Mouse (Mus musculus): ENCODE results near the gene March6. TPM values are rescaled to one million over a fixed set of nuclear protein-coding genes. Genes with fewer than 3 reads are reported as not detected.

March6 gene
- polyA plus RNA-seq (2012; rRNA removed) (27.4 and 30.9 TPM in 2 replicates), polyA plus RNA-seq (2014; fragmentation: Nextera tagmentation; extraction: Ambion mirVana) (30.6 and 35.7 TPM in 2 replicates)

DNA sequence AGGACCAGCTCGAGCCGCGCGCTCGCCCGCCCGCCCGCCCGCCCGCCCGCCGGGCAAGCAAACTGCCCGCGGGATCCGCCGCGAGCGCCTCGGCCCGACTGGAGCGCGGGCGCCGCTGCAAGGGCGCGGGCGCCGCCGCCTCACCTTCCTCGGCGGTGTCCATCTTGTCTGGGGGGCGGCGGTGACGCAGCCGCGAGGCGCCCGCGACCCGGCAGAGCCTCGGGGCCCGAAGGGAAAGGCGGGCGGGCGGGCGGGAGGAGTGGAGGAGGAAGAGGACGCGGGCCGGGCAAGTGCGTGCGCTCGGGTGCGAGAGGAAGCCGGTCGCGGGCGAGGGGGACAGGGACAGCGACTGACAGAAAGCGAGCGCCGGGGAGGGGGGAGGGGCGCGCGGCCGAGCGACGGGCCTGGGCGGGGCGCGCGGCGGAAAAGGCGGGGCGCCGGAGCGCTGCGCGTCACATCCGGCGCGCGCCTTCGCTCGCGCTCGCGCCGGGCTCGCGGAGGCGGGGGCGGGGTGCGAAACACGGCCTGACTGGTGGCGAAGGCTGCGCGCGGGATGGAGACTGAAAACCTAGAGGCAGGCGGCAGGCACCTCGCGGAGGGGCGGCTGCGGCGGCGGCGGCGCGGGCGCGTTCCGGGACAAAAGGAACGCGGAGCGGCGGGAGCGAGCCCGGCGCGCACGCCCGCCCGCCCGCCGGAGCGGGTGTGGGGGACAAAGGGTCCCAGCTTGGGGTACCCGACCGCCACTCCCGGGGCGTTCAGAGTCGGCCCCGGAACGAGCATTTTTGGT is at the start of gene March6:
Gene March6 (minus strand): TSS at position 395 of the 787 bp plus-strand sequence.
- peak; percentile 93 for ATAC-seq (ENCODE audit: low FRiP score, low read depth)

GRCm38 (mm10) chr15:31576076-31576475 is 45.2 kb upstream of the March6 start:
- Histone ChIP-seq H3K36me3 (ENCODE audit: control insufficient read depth, insufficient read depth, low read length) (no peaks in the 10 kb centered on the region), H3K27me3 (ENCODE audit: control insufficient read depth, insufficient read depth, low read length) (no peaks in the 10 kb centered on the region), H3K4me1 (ENCODE audit: control insufficient read depth, insufficient read depth, low read length) (peaks cover 13% of the 10 kb centered on the region), H3K9me3 (ENCODE audit: control insufficient read depth, low read length) (no peaks in the 10 kb centered on the region), H3K27ac (replicated peaks; ENCODE audit: low read depth, low read length) (no peak overlapping the region), H3K4me2 (replicated peaks; ENCODE audit: low read depth, low read length, severe bottlenecking) (no peak overlapping the region), H3K4me3 (replicated peaks; ENCODE audit: low read length) (no peak overlapping the region), H3K9ac (ENCODE audit: low read depth, low read length, severe bottlenecking) (no peak overlapping the region)
- DNase-seq (ENCODE audit: low spot score) (no peak), ATAC-seq (ENCODE audit: low FRiP score, low read depth) (no peak)
- no peak for TF ChIP-seq POLR2A (IDR thresholded peaks at IDR 0.05; ENCODE audit: borderline replicate concordance, extremely low read depth, insufficient read depth, insufficient read length)
- 78% methylated on average over 5 of the region's 5 CpGs for WGBS

More for the DNA sequence above, at the start of gene March6:
- H3K27me3 ChIP-seq (ENCODE audit: control insufficient read depth, insufficient read depth, low read length) = no peaks in the 10 kb centered on the region
- 3% methylated on average over 86 of the region's 132 CpGs for WGBS
- H3K36me3 ChIP-seq (ENCODE audit: control insufficient read depth, insufficient read depth, low read length) = peaks cover 4% of the 10 kb centered on the region; the same call in 1 of the 2 replicates
- peak; percentile 89 for DNase-seq (ENCODE audit: low spot score)
- H3K4me2 ChIP-seq (replicated peaks; ENCODE audit: low read depth, low read length, severe bottlenecking) = peak within 1 kb of the TSS; percentile 68
- peaks cover 5% of the 10 kb centered on the region; the same call in 1 of the 2 replicates for H3K9me3 ChIP-seq (ENCODE audit: control insufficient read depth, low read length)
- H3K4me1 ChIP-seq (ENCODE audit: control insufficient read depth, insufficient read depth, low read length) = peaks cover 6% of the 10 kb centered on the region
- peak; percentile 82; the same call in 1 of the 2 replicates for TF ChIP-seq POLR2A (IDR thresholded peaks at IDR 0.05; ENCODE audit: borderline replicate concordance, extremely low read depth, insufficient read depth, insufficient read length)
- peak within 1 kb of the TSS; percentile 95 for H3K9ac ChIP-seq (ENCODE audit: low read depth, low read length, severe bottlenecking)
- H3K27ac ChIP-seq (replicated peaks; ENCODE audit: low read depth, low read length) = peak within 1 kb of the TSS; percentile 98
- peak within 1 kb of the TSS; percentile 93 for H3K4me3 ChIP-seq (replicated peaks; ENCODE audit: low read length)

GRCm38 (mm10) chr15:31573692-31574091 is 42.8 kb upstream of the March6 start:
- Histone ChIP-seq H3K9ac (ENCODE audit: low read depth, low read length, severe bottlenecking) (no peak overlapping the region), H3K4me3 (replicated peaks; ENCODE audit: low read length) (no peak overlapping the region), H3K36me3 (ENCODE audit: control insufficient read depth, insufficient read depth, low read length) (no peaks in the 10 kb centered on the region), H3K27ac (replicated peaks; ENCODE audit: low read depth, low read length) (no peak overlapping the region), H3K27me3 (ENCODE audit: control insufficient read depth, insufficient read depth, low read length) (no peaks in the 10 kb centered on the region), H3K4me1 (ENCODE audit: control insufficient read depth, insufficient read depth, low read length) (peaks cover 17% of the 10 kb centered on the region), H3K4me2 (replicated peaks; ENCODE audit: low read depth, low read length, severe bottlenecking) (no peak overlapping the region), H3K9me3 (ENCODE audit: control insufficient read depth, low read length) (no peaks in the 10 kb centered on the region)
- ATAC-seq (ENCODE audit: low FRiP score, low read depth) (no peak), DNase-seq (ENCODE audit: low spot score) (no peak)
- TF ChIP-seq POLR2A (IDR thresholded peaks at IDR 0.05; ENCODE audit: borderline replicate concordance, extremely low read depth, insufficient read depth, insufficient read length) = no peak

- Histone ChIP-seq H3K9ac (ENCODE audit: low read depth, low read length, severe bottlenecking) (no peak overlapping the region), H3K9me3 (ENCODE audit: control insufficient read depth, low read length) (no peaks in the 10 kb centered on the region), H3K4me1 (ENCODE audit: control insufficient read depth, insufficient read depth, low read length) (peaks cover 20% of the 10 kb centered on the region), H3K27ac (replicated peaks; ENCODE audit: low read depth, low read length) (no peak overlapping the region), H3K4me3 (replicated peaks; ENCODE audit: low read length) (no peak overlapping the region), H3K4me2 (replicated peaks; ENCODE audit: low read depth, low read length, severe bottlenecking) (no peak overlapping the region), H3K27me3 (ENCODE audit: control insufficient read depth, insufficient read depth, low read length) (no peaks in the 10 kb centered on the region), H3K36me3 (ENCODE audit: control insufficient read depth, insufficient read depth, low read length) (no peaks in the 10 kb centered on the region)
- DNase-seq (ENCODE audit: low spot score) = no peak
- no peak for TF ChIP-seq POLR2A (IDR thresholded peaks at IDR 0.05; ENCODE audit: borderline replicate concordance, extremely low read depth, insufficient read depth, insufficient read length)
- WGBS = 82% methylated on average over 4 of the region's 4 CpGs
- ATAC-seq (ENCODE audit: low FRiP score, low read depth) = no peak
Observed at GRCm38 (mm10) chr15:31573287-31573686, 42.4 kb upstream of the March6 start.

DNA sequence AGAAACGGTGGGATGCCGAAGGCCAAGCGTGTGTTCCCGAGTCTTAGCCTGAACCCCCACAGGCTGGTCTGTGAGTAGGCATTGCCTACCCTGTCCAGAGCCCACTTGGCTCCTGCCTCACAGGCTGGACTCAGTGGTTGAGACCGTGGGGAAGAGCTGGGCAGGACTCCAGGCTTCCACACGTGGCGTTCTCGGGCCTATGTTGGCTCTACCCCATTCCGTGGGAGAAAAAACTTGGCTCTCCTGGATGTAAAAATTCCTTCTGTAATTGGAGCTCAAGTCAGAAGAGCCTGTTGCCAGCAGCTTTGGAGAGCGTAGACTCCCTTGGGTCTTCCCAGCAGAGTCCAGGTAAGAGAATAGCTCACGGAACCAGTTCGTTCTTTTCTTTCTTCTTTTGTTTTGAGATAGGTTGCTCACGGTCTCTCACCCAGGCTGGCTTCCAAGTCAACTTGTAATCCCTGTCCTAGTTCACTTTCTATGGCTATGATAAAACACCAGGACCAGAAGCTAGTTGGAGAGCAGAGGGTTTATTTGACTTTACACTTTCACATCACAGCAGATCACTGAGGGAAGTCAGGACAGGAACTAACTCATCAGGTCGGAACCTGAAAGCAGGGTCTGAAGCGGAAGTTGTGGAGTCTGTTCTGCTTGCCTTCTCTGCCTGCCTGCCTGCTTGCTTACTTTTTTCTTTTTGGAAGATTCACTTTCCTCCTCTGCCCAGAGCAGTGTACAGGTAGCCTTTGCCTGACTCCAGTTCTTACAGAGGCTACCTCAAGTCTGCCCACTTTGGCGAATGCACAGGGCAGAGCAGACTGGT is 41.3 kb upstream of the March6 start:
- Histone ChIP-seq H3K4me3 (replicated peaks; ENCODE audit: low read length) (no peak overlapping the region), H3K4me1 (ENCODE audit: control insufficient read depth, insufficient read depth, low read length) (peaks cover 20% of the 10 kb centered on the region), H3K9ac (ENCODE audit: low read depth, low read length, severe bottlenecking) (no peak overlapping the region), H3K27ac (replicated peaks; ENCODE audit: low read depth, low read length) (peak overlapping the region; percentile 52), H3K9me3 (ENCODE audit: control insufficient read depth, low read length) (no peaks in the 10 kb centered on the region), H3K36me3 (ENCODE audit: control insufficient read depth, insufficient read depth, low read length) (no peaks in the 10 kb centered on the region), H3K4me2 (replicated peaks; ENCODE audit: low read depth, low read length, severe bottlenecking) (0 out of 2 replicates have a peak overlapping the region, but pooled peaks have one; percentile 13), H3K27me3 (ENCODE audit: control insufficient read depth, insufficient read depth, low read length) (no peaks in the 10 kb centered on the region)
- no peak for TF ChIP-seq POLR2A (IDR thresholded peaks at IDR 0.05; ENCODE audit: borderline replicate concordance, extremely low read depth, insufficient read depth, insufficient read length)
- DNase-seq (ENCODE audit: low spot score) (peak; percentile 71), ATAC-seq (ENCODE audit: low FRiP score, low read depth) (peak; percentile 48)
- 59% methylated on average over 16 of the region's 16 CpGs for WGBS

Measured in limb, embryonic 14.5 days (tissue).